Mouse (Mus musculus) gastrocnemius, postnatal 14 days (tissue): ENCODE data around the gene Hps4. TPM values are rescaled to one million over a fixed set of nuclear protein-coding genes. Genes with fewer than 3 reads are reported as not detected.
"Not testable (repeated sequence)": the region's sequence is repeated elsewhere in the genome, so short reads cannot be mapped to it uniquely, and the experiment has no call there.

ENCODE experiments used
- DNase-seq: peaks from one replicate; pipeline ENCODE4 v3.0.0; 2021; ENCODE audit warnings: mixed read lengths
- intact Hi-C: fragments of 180-260 bp; cut with DNase I; formaldehyde crosslinking; loops from one replicate; pipeline ENCODE4 v1.15.1; 2025; ENCODE audit warnings: low total_unique reads
- total RNA-seq, 2 experiments: library from RNA; stranded (reverse); gene quantifications; 2 replicates each; pipeline ENCODE4 v1.2.3; 2021

The Hps4 gene
- total RNA-seq, 2 experiments from 2014 or later, result 4.8 to 6.9 TPM

- no peak for DNase-seq
- intact Hi-C loops, result no loop called here
Measured at GRCm38 (mm10) chr5:112391676-112392323, 48.9 kb downstream of the Hps4 start.

- intact Hi-C loops, result no loop called here
- no peak for DNase-seq
Measured at GRCm38 (mm10) chr5:112393741-112394414, 51.0 kb downstream of the Hps4 start.

GRCm38 (mm10) chr5:112394415-112394763 is 51.5 kb downstream of the Hps4 start:
- no peak for DNase-seq
- intact Hi-C loops, result no loop called here

GRCm38 (mm10) chr5:112394779-112395443 is 52.0 kb downstream of the Hps4 start, which contains the start of gene Asphd2:
Asphd2 (minus strand) TSS chr5:112394866.
- intact Hi-C loops, result no loop called here

GRCm38 (mm10) chr5:112396066-112396465 is 53.2 kb downstream of the Hps4 start:
- intact Hi-C loops, result no loop called here
- DNase-seq, result no peak

More at GRCm38 (mm10) chr5:112394779-112395443, 52.0 kb downstream of the Hps4 start, which contains the start of gene Asphd2:
- DNase-seq, result peak; percentile 46

- DNase-seq, result no peak
- intact Hi-C loops, result no loop called here
Measured at GRCm38 (mm10) chr5:112399284-112399683, 56.4 kb downstream of the Hps4 start.

- intact Hi-C loops, result no loop called here
- DNase-seq, result no peak
Measured at GRCm38 (mm10) chr5:112402437-112402836, 59.6 kb downstream of the Hps4 start.

GRCm38 (mm10) chr5:112406017-112406416 is 63.1 kb downstream of the Hps4 start:
- intact Hi-C loops, result no loop called here
- no peak for DNase-seq

GRCm38 (mm10) chr5:112409274-112409673 is 66.4 kb downstream of the Hps4 start:
- DNase-seq, result no peak
- intact Hi-C loops, result no loop called here

- intact Hi-C loops, result no loop called here
- no peak for DNase-seq
Measured at GRCm38 (mm10) chr5:112411072-112411471, 68.2 kb downstream of the Hps4 start.

- DNase-seq, result no peak
- intact Hi-C loops, result no loop called here
Measured at GRCm38 (mm10) chr5:112411514-112412335, 68.8 kb downstream of the Hps4 start.

- DNase-seq, intact Hi-C loops: not testable (repeated sequence)
Measured at GRCm38 (mm10) chr5:112412781-112413180, 69.9 kb downstream of the Hps4 start.

- intact Hi-C loops, result no loop called here
- no peak for DNase-seq
Measured at GRCm38 (mm10) chr5:112416673-112417072, 73.8 kb downstream of the Hps4 start.

GRCm38 (mm10) chr5:112418023-112418422 is 75.1 kb downstream of the Hps4 start:
- DNase-seq, result no peak
- intact Hi-C loops, result no loop called here

GRCm38 (mm10) chr5:112419535-112419934 is 76.7 kb downstream of the Hps4 start:
- no peak for DNase-seq
- intact Hi-C loops, result no loop called here

- intact Hi-C loops, result loop anchor here (5.0 to 10.0 kb wide), 2 partner anchors 92 to 184 kb away; no protein-coding TSS in a partner anchor
- DNase-seq, result no peak
Measured at GRCm38 (mm10) chr5:112426635-112427034, 83.8 kb downstream of the Hps4 start.

GRCm38 (mm10) chr5:112427283-112427682 is 84.4 kb downstream of the Hps4 start:
- intact Hi-C loops, result loop anchor here (5.0 to 10.0 kb wide), 2 partner anchors 92 to 185 kb away; no protein-coding TSS in a partner anchor
- peak; percentile 57 for DNase-seq
